Mouse (Mus musculus): ENCODE measurements around the gene Lrrc1. TPM values are rescaled to one million over a fixed set of nuclear protein-coding genes. Genes with fewer than 3 reads are reported as not detected.

Gene Lrrc1
- polyA plus RNA-seq, 1 experiment, result not detected

DNA sequence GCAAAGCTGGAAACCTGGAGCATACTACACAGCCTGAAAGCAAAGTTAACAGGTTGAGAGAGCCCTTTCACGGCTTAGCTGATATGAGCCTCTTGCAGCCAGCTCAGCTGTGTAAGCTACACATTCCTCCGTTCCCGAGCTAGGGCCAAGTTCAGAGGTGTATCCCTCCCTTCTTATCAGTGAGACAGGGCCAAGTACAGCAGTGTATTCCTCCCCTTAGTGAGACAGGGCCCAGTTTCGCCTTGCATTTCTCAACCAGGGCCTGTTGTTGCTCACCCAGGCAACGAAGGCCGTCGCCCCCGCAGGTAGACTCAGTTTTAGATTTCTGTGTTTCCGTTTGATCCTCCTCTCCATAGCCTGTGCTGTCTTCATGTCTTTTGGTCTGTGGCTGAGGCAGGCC is 11.8 kb upstream of the Lrrc1 start:
- TF ChIP-seq GATA1 (IDR thresholded peaks at IDR 0.05; ENCODE audit: low read length), result no peak

DNA sequence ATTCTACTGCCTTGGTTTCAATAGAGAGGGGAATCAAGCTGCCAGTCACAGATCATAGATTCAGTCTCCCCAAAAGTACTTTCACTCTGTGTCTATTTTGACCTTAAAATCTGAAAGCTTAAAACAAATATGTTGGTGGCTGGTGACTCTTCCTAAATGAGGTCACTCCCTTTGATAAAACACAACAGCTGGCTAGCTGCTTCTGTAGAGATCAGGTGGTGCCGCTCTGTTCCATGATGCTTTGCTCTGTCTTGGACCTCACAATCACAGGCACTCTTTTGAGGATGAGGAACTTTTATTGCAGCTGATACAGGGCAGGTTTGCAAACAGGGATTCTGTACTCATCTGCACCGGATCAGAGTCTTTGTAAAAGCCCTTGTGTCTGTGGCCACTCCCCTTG is 8.8 kb upstream of the Lrrc1 start:
- TF ChIP-seq GATA1 (IDR thresholded peaks at IDR 0.05; ENCODE audit: low read length), result no peak

DNA sequence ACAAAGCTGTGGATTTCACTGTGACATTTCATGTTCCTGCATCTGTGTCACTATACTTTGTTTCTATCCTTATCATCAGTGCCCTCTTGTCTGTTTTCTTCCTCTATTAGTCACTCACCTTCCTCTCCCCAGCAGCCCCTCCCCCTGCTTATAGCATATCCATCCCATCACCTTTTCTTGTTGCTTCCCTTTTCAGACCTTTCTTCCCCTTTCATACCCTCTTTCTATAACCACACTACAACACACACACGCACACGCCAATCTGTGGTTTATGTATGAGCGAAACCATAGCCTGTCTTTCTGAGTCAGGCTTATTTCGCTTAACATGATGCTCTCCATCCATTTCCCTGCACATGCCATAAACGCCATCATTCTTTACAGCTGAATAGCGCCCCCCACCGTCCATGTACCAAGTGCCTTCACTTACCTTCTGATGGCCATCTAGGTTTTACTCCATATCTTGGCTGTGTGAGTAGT is 6.4 kb upstream of the Lrrc1 start:
- no peak for TF ChIP-seq GATA1 (IDR thresholded peaks at IDR 0.05; ENCODE audit: low read length)

DNA sequence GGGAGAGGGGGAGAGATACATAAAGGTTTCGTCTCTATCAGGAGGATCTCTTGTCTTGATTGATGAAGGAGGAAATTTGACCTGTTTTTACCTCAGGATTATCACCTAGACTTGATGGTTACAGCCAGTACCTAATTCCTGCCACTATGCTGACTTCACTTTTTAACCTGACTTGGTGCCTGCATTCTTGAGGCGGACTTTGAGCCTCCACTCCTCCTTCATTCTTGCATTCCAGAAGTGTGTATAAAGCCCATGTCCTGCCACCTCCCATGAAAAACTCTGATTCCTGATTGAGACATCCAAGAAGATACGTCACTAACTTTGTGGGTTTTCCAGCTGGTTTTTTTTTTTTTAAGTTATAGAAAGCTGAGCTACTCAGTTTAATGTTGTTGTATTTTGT is 1.3 kb upstream of the Lrrc1 start:
- TF ChIP-seq GATA1 (IDR thresholded peaks at IDR 0.05; ENCODE audit: low read length), result no peak

DNA sequence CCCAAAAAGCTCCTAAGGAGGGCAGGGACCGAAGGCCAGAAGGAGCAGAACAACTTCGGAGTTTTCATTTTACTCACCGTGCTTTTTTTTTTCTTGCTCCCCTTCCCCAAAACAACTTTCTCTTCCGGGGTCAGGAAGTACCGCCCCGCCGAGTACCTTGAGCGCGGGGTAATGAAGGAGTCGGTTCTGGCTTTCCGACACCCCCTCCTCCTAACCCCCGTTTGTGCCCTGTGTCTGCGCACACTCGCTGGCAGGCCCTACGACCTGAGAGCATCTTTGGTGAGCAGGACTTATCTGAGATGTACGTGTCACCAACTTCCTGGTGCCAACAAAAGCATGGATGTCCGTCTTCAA is 375 bp upstream of the Lrrc1 start:
- TF ChIP-seq GATA1 (IDR thresholded peaks at IDR 0.05; ENCODE audit: low read length), result no peak

DNA sequence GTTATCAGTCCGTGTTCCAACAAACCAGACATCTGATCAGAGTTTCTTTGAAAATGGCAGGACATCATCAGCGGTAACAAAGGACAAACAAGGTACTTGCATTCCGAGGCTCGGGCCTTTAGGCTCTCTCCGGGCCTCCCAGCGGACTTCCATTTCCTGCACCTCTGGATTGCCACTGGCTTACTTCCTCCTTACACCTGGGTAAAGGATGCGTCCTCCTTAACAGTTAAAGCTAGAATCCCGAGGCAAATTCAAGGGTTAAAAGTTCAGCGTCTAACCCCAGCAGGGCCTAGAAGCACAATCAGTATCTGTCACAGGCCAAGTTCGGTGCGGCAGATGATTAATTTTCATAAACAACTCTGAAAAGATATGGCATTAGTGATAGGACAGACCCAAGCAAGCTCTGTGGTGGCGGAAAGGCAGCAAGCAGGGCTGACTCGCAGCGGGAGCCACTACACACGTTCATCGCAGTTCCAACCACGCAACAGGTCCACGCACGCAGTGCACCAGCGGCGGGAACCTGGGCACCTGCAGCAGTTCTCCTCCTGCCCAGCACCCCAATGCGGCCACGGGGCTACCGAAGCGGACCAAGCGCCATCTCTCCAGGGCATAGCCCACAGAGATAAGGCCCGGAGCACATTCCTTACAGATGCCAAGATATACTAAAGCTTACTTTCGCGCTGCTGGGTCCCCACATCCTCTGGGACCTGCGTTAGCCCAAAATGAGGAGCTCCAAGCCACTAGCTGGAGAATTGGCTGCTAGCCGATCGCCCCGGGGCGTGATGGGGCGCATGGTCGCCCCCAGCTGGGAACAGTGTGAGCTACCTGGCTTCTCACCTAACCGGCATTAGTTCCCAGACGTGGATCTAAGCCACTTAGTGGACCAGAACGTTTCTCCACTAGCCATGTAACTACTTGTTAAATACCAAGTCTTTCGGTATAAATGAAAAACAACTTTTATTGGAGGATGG is 1.0 kb downstream of the Lrrc1 start:
- TF ChIP-seq GATA1 (IDR thresholded peaks at IDR 0.05; ENCODE audit: low read length), result no peak

DNA sequence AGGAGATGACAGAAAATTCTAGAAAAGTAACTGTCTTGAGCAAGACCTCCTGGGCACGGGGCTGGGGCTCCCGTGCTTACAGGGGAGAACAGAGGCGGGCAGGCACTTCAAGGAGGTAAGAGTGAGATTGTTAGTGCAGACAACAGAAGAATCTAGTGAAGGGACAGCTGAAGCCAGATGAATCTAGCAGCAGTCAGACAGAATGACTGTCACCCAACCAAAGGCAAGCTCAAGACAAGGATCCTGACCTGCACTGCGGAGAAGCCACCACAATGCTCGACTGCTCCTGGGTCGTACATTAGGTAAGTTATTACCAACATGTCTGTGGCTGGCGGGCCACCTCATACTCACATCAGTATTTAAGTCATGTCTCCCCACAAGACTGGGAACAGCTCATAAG is 3.1 kb downstream of the Lrrc1 start:
- no peak for TF ChIP-seq GATA1 (IDR thresholded peaks at IDR 0.05; ENCODE audit: low read length)

DNA sequence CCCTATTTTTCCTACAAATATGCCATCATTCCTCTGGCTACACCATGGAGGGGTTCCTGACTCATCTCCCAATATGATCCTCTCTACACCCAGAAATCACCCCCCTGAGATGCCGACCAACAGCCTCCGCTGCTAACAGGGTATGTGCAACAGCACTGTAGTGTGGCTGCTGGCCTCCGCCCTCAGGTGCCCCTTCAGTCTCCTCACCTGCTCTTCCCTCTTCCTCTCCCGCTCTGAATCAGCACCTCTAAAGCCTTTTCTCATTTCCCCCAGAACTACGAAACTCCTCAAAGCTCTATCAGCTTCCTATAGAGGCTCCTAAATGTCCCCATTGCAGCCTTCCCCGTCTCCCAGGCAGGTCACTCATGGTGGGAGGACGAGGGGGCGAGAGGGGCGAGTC is 5.4 kb downstream of the Lrrc1 start:
- no peak for TF ChIP-seq GATA1 (IDR thresholded peaks at IDR 0.05; ENCODE audit: low read length)

DNA sequence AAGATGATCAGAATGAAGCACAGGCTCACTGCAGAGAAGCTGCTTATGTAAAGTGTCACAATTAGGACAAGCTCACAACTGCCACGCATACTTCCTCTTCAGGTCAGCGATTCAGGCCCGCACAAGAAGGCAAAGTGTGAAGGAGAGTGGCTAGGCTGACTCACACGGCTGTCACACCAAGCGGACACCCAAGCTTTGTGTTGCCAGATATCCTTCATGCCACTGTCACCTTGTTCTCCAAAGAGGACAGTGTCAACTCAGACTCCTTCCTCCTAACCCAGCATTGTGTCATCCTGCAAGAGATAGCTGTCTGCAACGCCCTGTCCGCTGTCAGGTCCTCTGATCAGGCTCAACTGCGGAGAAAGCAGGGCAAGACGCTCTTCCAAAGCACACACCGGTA is 7.3 kb downstream of the Lrrc1 start:
- TF ChIP-seq GATA1 (IDR thresholded peaks at IDR 0.05; ENCODE audit: low read length), result no peak

DNA sequence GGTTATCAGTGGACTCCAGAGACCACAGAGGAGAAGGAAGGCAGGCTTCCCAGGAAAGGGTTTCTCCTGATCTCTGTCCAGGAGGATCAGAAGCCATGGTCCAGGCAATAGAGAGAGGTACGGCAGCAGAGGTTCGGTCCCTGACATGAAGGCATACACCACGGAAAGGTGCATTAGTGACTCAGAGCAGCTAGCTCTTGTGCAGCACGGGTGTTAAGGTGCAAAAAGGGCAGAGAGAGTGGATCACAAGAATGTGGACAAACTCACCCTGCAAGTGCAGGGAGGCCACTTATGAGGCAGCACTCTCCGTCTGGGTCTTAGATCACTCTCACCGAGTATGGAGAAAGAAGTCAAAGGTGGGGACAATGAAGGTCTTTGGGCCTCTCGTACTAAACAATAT is 7.8 kb downstream of the Lrrc1 start:
- no peak for TF ChIP-seq GATA1 (IDR thresholded peaks at IDR 0.05; ENCODE audit: low read length)

DNA sequence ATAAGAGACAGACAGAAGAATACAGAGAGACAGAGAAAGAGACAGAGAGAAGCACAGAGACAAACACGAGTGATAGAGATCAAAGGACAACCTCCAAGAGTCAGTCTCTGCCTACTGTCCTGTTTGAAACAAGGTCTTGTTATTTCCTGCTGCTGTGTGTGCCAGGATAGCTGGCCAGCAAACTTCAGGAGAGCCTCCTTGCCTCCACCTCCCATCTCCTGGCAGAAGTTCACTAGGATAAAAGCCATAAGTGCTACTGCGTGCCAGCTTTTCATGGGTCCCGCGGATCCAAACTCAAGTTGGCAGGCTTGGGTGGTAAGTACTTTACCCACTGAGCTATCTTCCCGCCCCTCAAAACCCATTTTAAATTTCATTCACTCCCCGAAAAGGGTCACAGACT is 8.4 kb downstream of the Lrrc1 start:
- no peak for TF ChIP-seq GATA1 (IDR thresholded peaks at IDR 0.05; ENCODE audit: low read length)

DNA sequence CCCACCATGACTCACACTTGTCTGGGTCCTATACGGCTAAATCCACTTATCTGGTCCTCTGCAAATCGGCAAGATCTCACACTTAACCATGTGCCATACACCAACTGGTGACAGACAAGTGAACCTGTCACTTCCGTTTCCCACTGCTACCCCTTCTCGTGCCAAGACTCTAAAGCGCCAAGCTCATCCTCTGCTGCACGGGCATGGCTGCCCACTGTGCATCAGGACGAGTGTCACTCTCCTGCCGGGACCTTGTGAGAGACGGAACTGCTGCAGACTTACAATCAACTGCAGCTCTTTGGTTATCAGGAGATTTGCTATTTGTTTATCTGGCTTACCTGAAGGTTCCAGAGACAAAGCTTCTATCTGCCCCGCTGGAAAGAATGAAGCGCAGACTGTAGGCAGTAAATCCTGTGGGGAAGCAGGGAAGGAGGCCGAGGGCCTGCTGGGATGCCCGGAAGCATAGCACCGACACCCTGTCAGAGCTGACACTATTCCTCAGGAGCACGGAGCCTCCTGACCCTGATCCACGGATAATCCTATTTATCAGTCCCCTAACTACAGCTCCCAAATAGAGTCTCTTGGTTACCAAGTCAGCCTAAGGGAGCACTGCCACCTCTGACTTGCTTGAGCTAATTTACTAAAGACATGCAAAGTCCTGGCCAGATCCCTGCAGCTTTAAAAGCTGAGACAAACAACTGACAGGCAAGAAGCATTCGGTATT is 9.5 kb downstream of the Lrrc1 start:
- no peak for TF ChIP-seq GATA1 (IDR thresholded peaks at IDR 0.05; ENCODE audit: low read length)

DNA sequence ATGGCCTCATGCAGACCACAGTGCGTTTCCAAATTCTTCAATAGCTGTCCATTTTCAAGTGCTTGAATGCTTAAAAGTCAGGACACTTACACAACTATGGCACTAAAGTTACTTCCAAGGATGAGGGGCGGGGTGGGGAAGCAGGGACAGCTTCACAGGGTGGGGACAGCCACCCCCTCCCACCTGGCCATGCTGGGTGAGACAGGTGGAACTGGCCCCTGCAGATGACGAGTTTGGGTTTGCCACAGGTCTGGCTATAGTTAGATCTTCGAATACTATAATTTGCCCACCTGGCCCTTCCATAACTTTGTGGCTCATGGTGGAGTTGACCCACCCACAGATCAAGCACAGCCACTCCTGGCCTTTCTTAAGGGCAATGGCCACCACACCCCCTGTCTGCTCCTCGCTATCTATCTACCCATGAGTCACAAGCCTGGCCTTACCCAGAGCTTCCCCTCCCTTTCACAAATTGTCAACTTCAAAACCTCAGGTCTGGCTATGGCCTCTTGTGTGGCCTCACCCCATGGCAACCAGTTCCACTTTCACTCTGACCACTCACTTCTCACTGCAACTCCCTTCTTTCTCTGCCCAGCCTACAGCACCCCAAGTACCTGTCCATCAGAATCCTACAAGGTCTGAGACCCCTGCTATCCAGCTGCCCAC is 16.2 kb downstream of the Lrrc1 start:
- TF ChIP-seq GATA1 (IDR thresholded peaks at IDR 0.05; ENCODE audit: low read length), result no peak

DNA sequence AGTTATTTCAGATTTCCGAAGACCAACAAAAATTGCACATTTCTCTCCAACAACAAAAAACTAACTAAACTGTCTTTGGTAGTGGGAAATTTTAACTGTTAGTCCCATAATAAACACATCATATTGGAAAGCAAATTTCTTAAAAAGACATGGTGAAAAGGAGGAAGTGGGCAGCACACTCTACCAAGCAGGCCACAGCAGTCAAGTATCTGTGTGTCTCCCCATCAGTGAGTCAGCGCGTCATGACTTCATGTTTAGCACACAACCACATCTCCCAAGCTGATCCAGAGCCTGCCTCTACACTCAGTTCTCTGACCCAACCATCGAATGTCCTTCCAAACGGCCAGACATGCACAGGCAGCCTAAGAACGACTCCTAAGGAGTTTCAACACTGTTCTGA is 17.5 kb downstream of the Lrrc1 start:
- no peak for TF ChIP-seq GATA1 (IDR thresholded peaks at IDR 0.05; ENCODE audit: low read length)

DNA sequence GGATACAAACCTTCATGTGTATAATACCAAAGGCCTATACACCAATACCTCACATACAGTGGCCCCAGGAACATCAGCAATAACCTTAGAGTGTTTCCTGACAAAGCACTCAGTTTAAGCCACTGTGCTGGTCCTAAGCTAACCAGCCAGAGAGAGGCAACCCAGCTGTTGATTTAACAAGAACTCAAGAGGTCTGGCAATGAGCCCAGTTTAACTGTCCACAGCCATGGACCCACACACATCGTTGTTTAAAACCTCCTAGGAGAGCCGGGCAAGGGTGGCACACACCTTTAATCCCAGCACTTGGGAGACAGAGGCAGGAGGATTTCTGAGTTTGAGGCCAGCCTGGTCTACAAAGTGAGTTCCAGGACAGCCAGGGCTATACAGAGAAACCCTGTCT is 18.0 kb downstream of the Lrrc1 start:
- no peak for TF ChIP-seq GATA1 (IDR thresholded peaks at IDR 0.05; ENCODE audit: low read length)

All from G1E-ER4 (cell line).